Mouse (Mus musculus) hindlimb bud, embryonic 11.5 days (tissue): ENCODE measurements around the gene Fermt3.
A peak's percentile ranks its signal among the peaks of the same experiment; 100 is the strongest.

ENCODE experiments used
- DNase-seq: peaks from one replicate; pipeline ENCODE4 v3.0.0-alpha.2; 2012; ENCODE audit warnings: low read depth, low spot score; ENCODE audit errors: extremely low spot score

Fermt3 gene

GRCm38 (mm10) chr19:7039088-7039720 is 19.9 kb upstream of the Fermt3 start:
- DNase-seq, result no peak

DNA sequence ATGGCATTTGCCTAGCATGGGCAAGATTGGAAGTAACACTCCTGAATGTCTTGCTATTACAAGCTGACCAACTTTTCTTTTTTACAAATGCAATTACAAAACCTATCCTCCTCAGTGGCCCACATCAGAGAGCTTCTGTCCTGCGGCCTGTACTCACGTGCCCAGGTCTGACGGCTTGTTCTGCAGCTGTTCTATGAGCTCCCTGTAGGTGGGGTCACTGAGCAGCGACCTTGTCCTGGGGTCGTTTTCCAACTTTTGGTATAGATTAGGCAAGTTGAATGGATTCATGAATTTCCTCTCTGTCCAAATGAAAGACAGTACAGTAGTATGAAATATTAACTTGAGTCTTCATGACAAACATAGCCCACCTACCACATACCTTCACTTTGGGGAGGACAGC is 14.7 kb upstream of the Fermt3 start:
- no peak for DNase-seq

DNA sequence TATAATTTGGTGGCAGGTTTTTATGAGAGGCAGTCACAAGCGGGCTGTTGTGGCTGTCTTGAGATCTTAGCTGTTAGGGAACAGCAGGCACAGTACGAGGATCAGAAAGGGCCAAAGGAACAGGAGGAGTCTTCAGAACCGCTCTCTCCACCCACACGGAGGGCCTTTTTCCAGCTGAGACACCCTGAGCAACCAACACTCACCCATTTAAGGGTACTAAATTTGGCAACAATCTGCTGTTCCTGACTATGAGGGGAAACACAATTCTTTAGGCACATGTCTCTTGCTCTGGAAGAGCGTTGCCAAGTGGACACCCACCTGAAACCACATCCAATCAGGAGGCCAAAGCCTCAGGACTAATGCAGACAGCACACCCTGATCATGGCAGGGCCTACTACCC is 10.3 kb upstream of the Fermt3 start:
- DNase-seq, result no peak

- DNase-seq, result no peak
These were observed 964 bp upstream of the Fermt3 start for GRCm38 (mm10) chr19:7020224-7020641.

- no peak for DNase-seq
These were observed 723 bp downstream of the Fermt3 start for GRCm38 (mm10) chr19:7018546-7018945.

DNA sequence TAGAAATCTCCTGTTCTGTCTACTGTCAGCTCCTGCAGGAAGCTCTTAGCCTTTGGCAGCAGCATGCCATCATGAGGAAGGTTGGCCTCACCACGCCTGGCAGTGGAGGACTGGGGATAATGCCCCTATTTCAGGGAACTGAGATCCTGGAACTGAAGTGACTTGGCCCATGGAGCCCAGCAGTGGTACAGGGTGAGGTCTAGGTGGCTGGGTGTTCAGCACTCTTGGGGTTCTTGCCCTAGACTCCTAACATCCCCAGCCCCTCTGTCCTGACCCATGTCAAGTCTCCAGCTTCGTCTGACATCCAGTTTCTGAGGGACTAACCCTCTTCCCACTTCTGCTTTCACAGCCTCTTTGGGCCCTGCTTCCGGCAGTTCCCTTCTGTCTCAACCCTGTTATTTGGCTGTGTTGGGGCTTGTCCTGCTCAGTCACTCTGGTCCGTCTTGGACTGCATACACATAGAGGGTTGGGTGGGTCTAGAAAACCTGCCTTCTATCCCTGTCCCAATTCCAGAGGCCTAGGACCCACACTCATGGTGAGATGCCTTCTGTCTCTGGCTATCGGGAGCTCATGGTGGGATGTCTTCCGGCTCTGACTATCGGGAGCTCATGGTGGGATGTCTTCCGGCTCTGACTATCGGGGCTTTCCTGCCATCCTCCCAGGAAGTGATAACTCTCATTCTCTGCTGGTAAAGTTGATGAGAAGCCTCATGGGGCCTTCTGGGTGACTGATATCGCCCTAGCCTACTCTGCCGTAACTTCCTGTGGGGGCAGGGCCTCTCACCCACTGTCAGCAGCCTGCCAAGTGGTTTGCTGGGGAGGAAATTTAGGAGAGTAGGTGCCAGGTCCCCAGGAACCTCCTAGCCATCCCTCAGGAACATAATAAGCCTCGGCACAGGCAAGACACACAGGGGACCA is 1.5 kb downstream of the Fermt3 start:
- DNase-seq, result no peak

DNA sequence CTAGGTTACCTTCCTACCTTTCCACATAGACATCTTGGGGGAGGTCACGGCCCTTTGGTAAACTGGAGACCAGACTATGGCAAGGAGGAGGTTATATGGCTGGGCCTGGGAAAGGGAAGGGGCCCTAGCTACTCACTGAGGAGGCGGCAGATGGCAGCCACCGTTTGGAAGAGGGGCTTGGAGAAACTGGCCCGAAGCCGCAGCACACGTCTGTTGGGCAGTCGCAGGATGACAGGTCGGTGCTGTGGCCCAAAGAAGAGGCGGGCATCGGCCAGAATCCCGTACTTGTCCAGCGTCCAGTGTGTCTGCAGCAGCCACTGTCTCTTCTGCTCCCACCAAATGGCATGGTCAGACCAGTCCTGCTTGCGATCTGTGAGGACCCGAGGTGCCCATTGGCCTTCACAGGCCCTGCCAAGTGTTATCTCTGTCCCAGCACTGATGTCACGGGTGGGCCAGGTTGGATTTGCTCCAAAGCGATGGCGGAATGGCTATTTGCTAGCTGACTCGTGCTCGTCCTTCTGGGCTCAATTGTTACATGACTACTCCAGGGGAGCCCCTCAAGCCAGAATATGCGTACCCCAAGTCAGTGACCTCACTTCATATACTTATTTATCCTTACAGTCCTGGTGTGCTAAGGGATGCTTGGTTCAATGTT is 4.7 kb downstream of the Fermt3 start:
- DNase-seq, result no peak

DNA sequence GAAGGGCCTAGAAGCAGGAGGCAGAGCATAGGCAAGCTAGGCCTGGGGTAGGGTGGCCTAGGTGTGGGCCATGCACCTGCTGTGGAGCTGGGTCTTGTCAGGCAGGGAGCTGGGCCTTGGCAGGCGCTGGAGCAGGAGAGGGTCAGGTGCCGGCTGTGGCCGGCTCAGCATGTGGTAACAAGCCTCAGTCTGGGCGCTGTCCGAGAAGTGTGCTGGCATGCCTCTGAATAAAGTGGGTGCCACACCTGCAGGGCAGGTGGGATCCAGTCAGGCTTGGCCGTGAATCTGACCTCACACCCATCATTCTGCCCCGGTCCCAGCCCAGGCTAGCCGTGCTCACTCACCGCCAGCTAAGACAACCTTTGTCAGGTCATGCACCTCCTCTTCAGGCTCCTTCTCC is 5.3 kb downstream of the Fermt3 start:
- no peak for DNase-seq

DNA sequence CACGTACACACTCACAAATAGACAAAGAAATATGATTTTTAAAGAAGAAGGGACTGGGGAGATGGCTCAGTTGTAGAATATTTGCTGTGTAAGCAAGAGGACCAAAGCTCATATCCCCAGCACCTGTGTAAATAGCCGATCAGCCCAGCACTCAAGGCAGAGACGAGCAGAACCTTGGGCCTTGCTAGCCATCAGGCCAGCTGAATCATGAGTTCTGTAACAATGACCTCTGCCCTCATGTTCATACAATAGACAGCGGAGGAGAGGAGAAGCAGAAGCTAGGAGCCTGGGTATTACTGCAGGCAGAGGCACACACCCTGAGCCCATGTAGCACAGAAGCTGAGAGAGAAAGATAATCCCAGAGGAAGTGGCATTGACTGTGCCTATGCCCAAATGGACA is 6.8 kb downstream of the Fermt3 start:
- DNase-seq, result no peak

DNA sequence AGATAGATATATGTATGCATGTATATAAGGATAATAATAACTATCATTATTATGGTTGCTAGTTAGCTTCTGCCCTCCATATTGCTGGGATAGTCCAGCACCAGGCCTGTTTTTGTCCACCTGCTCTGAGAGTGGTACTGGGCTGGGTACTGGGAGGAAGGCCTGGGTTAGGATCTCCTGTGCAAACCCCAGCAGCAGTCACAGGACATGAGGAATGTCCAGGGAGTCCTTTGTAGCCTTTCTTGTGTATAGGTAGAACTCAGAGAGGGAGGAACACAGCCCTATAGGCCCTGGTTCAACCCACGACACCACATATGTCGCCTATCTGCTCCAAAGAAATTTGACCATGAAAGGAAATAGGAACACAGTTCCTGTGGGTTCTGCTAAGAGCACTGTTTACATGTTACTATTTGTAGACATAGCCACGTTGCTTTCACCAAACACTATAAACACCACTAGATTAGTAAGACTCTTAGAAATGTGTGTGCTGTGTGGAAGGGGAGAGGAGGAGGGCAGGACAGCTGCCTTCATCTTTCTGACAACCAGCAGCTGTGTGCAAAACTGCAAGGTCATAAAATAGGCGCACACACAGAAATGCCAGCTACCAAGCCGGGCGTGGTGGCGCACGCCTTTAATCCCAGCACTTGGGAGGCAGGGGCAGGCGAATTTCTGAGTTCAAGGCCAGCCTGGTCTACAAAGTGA is 12.2 kb downstream of the Fermt3 start:
- DNase-seq, result no peak

DNA sequence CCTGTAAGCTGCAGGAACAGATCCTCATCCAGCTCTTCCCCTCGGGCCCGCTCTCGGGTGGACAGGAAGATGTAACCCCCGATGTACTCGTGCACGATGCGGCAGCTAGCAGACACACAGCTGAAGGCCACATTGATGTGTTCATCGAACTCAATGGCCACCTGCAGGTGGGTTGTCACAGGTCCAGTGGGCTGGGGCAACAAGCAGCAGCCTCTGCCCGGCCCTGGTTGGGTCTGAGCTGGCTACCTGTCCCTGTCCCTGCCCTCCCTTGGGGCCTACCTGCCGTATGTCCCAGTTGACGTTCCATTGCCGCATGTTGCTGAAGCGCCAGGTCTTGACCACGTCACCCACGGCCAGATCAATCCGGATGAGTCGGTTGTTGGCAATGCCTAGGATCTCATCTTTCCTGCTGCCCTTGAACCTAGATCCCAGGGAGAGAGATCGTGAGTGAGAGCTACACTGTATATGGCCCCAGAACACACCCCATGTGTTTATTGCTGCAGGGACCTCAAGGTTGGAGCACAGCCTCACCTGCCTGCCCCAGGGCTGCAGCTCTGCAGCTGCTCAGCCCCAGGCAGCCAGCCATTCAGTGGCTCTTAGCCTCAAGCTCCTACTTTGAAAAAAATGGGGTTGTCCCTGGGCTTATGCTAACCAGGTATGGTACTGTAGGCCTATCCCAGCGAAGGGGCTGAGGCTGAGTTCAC is 19.8 kb downstream of the Fermt3 start:
- no peak for DNase-seq

DNA sequence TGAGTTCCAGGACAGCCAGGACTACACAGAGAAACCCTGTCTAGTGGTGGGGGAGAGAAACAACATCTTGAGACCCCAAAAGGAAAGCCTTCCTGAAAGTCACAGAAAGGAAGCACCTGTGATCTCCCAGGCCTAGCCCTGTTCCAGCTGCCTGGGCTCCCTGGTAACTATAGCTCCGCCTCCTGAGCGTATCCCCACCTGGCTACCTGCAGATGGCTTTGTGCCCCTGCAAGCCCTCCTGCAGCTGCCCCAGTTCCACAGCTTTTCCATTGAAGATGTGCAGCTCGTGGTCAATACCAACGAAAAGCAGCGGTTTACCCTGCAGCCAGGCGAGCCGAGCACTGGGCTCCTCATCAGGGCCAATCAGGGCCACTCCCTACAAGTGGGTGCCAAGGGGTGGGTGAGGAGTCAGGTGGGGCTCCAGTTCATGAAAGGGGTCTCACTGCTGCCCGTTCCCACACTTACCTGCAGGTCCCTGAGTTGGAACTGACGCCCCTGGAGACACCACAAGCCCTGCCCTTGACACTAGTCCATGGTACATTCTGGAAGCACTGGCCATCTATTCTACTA is 21.5 kb downstream of the Fermt3 start:
- DNase-seq, result no peak

DNA sequence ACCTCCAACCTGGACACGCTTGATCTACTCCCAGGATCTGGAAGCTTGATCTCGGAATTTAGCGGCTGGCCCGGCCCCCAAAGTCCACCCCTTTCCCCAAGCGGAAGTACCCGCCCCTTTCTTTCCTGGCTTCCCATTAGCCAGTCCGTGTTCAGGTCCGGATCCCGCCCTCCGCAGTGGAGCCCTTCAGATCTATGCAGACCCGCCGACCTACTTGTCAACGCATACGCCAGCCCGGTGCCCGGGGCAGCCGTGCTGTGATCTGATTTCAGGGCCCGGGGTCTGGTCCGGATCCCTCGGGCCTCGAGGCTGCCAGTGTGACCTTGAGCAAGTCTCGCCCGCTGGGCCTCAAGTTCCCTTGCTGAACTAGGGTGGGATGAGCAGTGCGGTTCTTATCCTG is 23.3 kb downstream of the Fermt3 start, which contains the start of the genes Nudt22 and Trpt1:
TSS of gene Nudt22 (minus strand) at position 112 of the 400 bp plus-strand sequence.
TSS of gene Trpt1 (plus strand) at position 126 of the 400 bp plus-strand sequence.
- no peak for DNase-seq

- no peak for DNase-seq
These were observed 23.8 kb downstream of the Fermt3 start for GRCm38 (mm10) chr19:6995255-6995991.

DNA sequence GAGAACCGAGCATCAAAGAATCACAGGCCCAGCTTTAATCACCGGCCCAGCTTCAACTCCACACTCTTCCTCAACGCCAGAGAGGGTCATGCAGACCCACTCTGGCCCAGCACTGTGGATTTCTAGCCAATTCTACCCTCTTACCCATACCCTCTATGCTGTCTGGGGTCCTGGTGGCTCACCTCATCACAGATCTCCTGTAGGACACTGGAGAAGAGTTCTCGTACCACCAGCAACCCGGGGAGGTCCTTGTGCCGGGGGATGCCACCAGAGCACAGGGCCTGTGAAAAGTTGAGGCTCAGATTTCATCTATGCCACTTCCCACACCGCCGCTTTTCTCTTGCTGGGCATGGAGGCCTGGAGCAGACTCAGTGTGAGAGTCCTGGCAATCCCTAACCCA is 24.8 kb downstream of the Fermt3 start:
- DNase-seq, result no peak

- no peak for DNase-seq
These were observed 25.3 kb downstream of the Fermt3 start for GRCm38 (mm10) chr19:6994002-6994401.

DNA sequence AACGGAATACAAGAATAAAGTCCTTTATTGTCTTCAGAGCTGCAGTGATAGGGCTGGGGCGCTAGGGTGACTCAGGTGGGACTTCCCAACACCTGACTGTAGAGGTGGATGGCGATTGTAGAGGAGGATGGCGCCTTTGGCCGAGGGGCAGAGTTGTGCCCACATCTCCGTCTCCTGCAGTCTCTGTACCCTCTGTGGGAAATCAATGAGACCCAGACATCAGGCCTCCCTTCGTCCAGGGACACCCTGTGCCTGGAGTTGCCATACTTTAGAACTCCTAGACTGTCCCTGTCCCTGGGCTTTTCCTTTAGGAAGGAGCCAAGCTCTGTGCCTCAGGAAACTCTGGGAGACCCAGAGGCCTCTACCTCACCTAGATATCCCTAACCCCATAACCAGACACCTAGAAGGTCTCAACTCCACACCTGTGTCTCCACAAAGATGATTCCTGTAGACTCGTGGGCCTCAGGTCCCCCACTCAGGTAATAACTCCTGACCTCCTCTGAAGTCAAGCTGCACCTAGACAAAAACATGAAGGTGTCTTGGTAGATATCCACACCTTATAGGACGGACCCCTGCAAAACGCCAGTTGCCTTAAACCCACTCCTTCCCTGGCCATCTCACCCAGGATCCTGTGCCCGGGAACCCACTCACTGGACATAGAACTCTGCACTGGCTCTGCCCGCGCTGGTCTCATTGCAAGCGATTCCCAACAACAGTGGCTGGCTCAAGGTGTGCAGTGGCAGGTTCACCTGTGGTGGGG is 26.1 kb downstream of the Fermt3 start:
- DNase-seq, result no peak

- peak; percentile 86 for DNase-seq
These were observed 27.0 kb downstream of the Fermt3 start, which contains the start of gene Dnajc4 for GRCm38 (mm10) chr19:6992011-6992858. TSS of gene Dnajc4 (minus strand) at chr19:6992572.
